Mouse (Mus musculus) Muller cell, postnatal 12 days (primary cell): ENCODE measurements around the gene Arhgef17.

Source experiments
- DNase-seq: peaks from one replicate; pipeline ENCODE4 v3.0.0-alpha.2; 2015; ENCODE audit errors: inconsistent ontology term

Arhgef17 gene

GRCm38 (mm10) chr7:100873197-100873596 lies 58.7 kb downstream of the Arhgef17 start:
- DNase-seq: no peak

GRCm38 (mm10) chr7:100871892-100872291 lies 60.0 kb downstream of the Arhgef17 start:
- DNase-seq: no peak

GRCm38 (mm10) chr7:100871355-100871754 lies 60.6 kb downstream of the Arhgef17 start:
- DNase-seq: no peak

GRCm38 (mm10) chr7:100869877-100870629 lies 61.9 kb downstream of the Arhgef17 start:
- DNase-seq: no peak

DNA sequence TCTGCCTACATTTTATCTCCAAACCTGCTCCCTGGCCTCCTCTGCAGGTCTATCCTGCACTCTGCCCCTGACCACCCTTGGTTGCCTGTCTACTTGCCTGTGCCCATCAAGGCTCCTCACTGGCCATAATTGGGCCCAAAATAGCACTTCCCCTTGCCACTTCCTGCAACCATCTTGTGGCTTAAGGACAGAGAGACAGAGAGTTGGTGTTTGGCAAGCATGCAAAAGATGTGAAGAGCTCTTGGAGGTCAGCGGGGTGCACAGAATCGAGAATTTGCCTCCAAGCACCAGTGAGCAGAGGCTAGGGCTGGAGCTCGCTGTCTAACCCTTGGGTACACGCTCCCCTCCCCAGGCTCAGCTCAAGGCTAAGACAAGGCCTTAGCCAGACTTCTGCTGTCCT lies 63.4 kb downstream of the Arhgef17 start:
- peak; percentile 26 for DNase-seq

DNA sequence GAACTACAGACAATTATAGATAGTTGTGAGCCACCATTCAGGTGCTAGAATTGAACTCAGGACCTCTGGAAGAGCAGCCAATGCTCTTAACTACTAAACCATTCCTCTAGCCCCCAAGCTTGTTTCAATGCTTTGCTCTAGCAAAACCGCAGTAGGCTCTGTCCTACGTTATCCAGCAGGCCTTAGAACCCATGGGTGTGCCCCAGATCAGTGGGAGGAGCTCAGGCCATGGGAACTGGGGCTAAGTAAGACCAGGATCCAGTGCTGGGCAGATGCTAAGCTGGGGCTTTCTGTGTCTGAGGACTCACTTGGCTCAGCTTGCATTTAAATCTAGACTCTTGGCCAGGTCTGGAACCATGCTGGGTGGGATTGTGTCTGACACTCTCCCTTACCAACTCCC lies 64.3 kb downstream of the Arhgef17 start:
- no peak for DNase-seq

GRCm38 (mm10) chr7:100866675-100867074 lies 65.2 kb downstream of the Arhgef17 start:
- DNase-seq: peak; percentile 28

- peak; percentile 99 for DNase-seq
Measured at GRCm38 (mm10) chr7:100862828-100863638, 68.9 kb downstream of the Arhgef17 start, which contains the start of gene Relt. TSS of gene Relt (minus strand) at chr7:100863446.

DNA sequence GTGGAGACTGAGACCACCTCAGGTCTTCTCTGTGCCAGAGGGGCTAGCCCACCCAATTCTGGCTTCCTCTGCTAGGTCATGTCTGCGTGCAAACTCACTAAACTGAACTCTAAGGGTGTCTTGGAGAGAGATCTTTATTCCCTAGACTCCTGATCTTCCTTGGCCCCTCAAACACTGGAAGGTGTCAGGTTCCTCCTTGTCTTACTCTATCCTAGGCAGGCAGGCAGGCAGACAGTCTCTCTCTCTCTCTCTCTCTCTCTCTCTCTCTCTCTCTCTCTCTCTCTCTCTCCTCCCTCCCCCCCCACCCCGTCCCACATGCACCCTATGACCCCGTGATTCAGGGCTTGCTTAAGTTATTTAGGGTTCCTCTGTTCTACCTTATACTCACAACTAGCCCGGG lies 69.6 kb downstream of the Arhgef17 start:
- DNase-seq: no peak

GRCm38 (mm10) chr7:100861209-100861608 lies 70.7 kb downstream of the Arhgef17 start:
- no peak for DNase-seq

GRCm38 (mm10) chr7:100860450-100860849 lies 71.5 kb downstream of the Arhgef17 start:
- no peak for DNase-seq

GRCm38 (mm10) chr7:100855795-100856573 lies 75.9 kb downstream of the Arhgef17 start:
- peak; percentile 31 for DNase-seq

GRCm38 (mm10) chr7:100855300-100855699 lies 76.6 kb downstream of the Arhgef17 start:
- peak; percentile 30 for DNase-seq

- DNase-seq: no peak
Measured at GRCm38 (mm10) chr7:100854861-100855260, 77.0 kb downstream of the Arhgef17 start.

GRCm38 (mm10) chr7:100854137-100854814 lies 77.6 kb downstream of the Arhgef17 start:
- DNase-seq: no peak

- no peak for DNase-seq
Measured at GRCm38 (mm10) chr7:100853396-100853795, 78.5 kb downstream of the Arhgef17 start.

- DNase-seq: peak; percentile 26
Measured at GRCm38 (mm10) chr7:100851481-100852356, 80.2 kb downstream of the Arhgef17 start.

GRCm38 (mm10) chr7:100849508-100849907 lies 82.4 kb downstream of the Arhgef17 start:
- DNase-seq: no peak

DNA sequence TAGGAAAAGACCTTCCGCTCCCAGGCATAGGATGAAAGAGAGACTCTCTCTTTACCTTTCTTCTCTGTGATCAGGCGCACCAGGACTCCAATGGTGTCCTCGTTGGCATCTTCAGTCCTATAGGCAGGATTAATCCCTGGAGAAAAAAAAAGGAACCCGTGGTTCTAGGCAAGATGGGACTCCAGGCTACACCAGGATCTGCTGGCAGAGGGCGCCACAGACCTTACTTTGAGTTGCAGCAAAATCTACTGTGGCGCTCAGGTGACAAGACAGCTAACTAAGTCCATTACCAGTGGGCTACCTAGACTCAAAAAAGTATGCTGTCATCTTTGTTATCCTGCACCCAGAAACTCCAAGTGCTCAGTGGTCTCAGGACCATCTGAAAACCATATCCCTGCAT lies 83.2 kb downstream of the Arhgef17 start:
- DNase-seq: peak; percentile 50

DNA sequence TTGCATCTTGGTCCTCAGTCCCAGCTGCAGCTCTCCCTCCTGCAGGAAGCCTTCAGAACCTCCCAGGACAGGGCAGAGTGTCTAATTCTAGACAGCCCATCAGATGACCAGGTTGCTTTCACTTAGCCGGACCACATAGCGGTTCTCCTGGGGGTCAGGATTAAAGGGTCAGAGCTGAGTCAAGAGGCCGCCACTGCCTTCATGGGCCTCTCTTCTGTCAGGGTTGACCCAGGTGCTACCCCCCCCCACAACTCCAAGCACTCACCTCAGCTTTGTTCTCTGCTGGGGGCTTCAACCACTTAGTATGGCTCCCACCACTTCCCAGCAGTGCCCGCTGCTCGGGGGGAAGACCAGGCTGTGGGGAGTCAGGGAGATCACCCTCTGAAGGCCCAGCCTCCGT lies 84.8 kb downstream of the Arhgef17 start:
- no peak for DNase-seq
